Mouse (Mus musculus): ENCODE data around the gene Cfap97d1.

Cfap97d1 gene

DNA sequence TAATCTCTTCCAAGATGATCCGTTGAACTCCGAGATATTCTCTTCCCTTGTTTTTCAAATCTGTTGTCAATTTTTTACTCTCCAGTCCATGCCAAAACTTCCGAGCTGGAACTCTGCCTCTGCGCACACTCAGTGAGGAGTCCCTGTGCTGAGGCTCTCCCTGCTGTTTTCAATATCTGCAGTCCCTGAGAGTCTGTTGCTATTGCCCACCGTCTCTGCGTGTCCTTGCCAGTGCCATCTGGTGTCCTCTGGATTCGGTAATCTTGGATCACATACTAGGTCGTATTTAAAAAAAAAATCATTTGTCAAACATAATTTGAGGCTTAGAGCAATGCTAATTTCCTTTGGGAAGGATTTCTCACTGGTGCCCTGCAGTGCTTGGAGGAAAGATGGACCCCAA lies 50.8 kb downstream of the Cfap97d1 start:
- in situ Hi-C loops (cut with MboI, MseI) = no loop called here

DNA sequence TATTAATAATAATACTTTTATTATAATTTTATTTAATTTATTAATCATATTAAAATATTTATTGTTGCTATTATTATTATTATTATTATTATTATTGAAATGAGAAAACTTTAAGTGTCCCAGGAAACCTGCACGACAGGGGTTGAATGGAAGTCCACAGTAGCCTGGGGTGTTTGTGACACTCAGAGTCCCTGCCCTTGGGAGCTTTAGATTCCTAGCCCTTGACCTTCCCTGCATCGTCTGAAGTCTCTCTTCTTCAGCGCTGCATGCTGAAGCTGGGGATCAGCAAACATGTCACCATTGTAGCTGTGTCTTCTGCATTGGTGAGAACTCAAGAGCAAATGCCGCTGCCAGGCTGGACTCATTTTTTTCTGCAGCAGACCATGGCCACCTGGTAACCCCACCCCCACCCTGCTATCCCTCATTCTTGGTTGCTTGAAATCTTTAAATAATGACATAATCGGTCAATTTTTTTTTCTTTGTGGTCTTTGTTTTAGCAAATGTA lies 51.4 kb downstream of the Cfap97d1 start:
- in situ Hi-C loops (cut with MboI, MseI) = no loop called here

DNA sequence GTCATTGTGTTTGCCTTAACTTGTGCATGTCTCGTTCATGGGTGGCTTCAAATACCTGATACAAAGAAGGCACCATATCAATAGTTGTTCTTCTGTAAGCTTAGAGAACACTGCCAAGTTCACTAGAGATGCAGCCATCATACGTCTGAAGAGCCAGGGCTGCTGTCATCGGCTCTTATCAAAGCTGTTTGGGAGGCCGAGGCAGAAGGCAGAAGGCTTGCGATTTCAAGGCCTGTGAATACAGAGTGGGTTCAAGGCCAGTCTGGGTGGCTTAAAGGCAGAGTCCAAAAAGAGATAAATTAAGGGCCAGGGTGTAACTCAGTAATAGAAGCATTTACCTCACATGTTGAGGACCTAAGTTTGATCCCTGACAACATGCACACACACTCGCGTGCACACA lies 52.3 kb downstream of the Cfap97d1 start:
- in situ Hi-C loops (cut with MboI, MseI) = no loop called here

DNA sequence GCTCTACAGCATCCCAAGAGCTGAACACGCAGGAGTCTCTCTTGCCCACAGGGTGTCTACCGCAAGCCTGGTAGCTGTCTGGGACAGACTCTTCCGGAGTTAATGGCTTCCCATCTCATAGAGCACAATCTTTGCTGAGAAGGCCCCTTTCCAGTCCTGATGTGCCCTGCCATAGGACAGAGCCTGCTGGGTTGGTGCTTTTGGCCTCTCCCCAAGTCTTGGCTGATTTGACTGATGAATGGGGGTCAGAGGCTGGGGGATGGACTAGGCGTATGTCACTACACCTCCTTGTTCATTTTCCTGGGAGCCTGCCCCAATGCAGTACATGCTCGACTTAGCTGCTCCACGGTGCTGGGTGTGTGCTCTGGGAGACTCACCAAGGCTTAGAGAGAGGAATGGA lies 53.7 kb downstream of the Cfap97d1 start:
- in situ Hi-C loops (cut with MboI, MseI) = no loop called here

DNA sequence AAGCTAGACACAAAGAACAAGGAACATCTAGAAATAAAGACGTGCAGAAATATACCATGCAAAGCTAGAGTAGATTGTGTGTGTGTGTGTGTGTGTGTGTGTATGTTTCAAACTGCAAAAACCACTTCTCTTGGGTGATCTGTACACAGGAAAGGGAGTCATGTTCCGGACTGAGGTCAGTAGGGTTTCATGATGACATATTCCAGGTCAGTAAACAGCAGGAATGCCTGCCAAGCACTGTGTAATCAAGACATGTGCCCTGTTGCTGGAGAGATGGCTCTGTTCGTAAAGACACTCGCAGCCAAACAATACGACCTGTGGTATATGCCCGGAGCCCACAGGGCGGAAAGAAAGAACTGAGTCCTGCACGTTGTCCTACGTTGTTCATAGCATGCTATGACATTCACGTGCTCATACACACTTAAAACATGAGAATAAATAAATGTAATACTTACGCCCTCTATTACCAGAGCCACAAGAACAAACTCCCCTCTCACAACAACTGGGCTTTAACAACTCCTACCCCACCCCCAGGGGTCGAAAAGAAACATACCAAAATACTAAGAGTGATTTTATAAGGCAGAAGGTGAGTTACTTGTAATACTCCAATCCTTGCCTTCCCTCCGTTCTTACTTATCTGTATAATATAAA lies 55.5 kb downstream of the Cfap97d1 start:
- in situ Hi-C loops (cut with MboI, MseI) = no loop called here

DNA sequence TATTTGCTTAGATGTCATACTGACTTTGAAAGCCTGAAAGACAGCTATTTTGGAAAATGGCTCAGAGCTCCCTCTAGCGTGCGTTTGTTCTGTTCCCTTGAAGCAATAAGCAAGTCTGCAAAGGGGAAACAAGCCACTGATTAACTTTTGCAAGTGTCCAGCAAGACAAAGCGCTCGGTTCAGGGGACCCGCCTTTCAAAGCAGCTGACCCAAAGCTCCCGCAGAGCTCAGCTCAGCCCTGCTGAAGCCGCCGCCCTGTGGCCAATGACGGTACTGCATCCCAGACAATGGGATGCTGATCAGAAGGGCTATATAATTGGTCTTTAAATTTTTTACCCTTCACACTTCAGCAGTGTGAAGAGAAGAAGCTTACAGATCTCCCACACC lies 56.1 kb downstream of the Cfap97d1 start:
- in situ Hi-C loops (cut with MboI, MseI) = no loop called here

DNA sequence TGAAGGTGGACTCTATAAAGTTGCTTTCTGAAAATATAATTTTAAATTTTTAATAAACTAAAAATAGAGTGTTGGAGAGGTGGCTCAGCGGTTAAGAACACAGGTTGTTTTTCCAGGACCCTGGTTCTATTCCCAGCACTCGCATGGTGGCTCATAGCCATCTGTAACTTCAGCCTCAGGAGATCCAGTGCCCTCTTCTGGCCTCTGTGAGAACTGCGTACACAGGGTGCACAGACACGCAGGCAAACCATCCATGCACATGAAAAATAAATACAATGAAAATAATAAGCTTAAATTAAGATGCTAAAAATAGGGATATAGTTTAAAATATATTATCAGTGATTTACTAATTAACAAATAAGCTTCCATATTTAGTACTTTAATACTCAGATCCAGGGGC lies 56.6 kb downstream of the Cfap97d1 start:
- in situ Hi-C loops (cut with MboI, MseI) = no loop called here

DNA sequence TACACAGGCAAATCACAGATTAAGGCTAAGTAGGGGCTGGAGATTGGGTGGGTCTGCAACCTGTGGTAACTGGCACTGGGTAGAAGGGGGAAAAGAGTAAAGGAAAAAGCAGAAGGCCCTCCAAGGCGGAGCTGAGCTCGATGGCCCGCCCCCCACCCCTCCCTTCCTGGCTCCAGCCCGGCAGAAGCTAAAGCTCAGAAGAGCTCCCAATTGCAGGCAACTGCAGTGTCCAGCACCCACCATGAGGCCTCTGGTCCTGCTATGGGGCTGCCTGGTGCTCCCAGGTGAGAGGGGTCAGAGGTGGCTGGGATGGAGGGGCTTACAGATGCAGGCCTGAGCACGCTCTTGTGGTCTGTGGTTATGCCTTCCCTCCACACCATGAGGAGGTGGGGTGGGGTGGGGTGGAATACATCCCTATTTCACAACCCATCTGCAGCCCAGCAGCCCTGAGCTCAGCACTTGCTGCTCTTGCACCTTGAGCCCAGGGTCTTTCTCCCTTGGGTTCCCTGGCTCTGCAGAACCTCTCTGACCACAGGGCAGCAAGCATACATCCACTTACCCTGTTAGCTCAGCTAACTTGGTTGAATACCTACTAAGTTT lies 57.4 kb downstream of the Cfap97d1 start, which contains the start of gene Cd300lg:
Gene Cd300lg, plus strand, starts transcription at position 160 of the 600 bp plus-strand sequence.
- in situ Hi-C loops (cut with MboI, MseI) = no loop called here
